Mouse (Mus musculus): ENCODE results near the gene Agbl4.
A peak's percentile ranks its signal among the peaks of the same experiment; 100 is the strongest.

The Agbl4 gene

DNA sequence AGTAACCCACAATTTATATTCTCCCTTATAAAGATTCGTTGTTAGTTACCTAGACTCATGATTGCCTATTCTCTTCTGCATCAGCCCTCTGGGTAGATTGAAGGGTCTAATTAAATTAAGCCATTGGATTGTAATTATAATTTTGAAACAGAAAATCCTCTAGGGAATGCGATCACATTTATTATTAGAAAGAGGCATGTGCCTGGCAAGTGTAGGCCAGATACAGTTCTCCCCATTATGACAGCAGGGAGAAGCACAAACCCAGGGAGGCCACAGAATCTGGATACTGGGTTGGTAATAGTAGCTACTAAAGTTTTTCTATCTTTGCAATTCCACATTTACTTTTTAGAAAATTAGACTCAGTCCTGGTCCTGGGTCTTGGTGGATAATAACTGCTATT lies 887.2 kb downstream of the Agbl4 start:
- DNase-seq: no peak

DNA sequence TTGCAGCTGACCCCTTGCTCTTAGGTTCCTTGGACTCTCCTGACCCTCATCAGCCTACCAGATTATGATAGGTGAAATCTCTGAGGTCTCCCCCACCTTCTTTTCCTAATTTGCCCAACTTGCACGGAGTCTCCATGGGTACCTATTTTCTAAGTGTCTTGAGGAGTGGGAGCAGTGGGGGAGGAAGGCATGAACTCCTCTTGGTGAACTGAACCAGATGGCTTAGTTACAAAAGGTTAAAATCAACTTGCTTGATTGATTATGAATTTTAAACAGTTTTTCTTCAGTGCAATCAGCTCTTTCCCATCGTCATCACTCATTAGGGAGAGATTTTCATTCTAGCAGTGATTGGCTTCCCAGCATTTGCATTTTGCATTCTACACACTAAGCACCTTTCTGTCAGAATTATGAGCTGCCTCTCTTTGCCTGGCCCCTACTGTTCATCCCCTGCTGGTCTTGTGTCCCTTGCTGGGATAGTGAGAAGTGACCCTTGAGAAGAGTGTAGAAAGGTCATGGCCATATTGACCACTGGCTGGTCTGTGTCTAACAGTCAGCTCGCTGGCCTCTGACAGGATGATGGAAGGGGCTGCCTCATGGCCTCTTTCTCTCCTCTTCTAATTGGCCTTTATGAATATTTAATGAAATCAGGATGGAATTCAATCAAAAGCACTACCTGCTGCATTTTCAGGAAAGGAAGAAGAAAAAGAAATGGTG lies 897.2 kb downstream of the Agbl4 start:
- DNase-seq: no peak

DNA sequence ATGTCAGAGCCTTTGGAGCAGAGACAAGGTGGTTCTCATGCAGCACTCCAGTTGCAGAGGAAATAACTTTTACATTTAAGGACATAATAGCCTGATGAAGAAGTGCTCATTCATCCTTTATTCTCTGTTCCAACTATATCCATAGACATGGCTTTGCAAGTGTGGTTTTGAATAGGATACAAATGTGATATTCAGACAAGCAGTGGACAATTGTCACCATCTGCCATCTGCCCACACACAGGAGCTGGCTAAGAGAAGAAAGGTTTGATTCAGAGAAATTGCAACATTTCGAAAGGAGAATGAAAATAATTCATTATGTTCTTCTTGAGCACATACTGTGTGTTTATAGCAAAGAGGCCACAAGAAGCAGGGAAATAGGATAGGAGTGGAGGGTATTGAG lies 909.1 kb downstream of the Agbl4 start:
- DNase-seq: no peak

DNA sequence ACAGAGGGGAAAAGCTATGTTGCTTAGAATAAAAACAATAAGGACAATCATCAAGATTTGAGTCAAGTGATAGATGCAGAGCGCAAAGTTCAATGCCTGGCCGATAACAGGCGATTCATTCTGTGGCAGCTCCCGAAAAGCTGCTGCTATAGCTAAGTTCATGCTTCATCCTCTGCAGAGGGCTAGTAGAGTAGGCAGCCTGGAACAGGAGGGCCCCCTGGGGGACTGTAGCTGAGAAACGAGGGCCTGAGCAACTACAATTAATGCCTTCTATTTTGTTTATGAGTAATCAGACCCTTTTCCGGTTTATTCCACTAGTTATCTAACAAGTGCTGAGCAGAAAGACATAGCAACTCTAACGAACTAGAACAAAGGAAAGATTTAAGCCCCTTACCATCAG lies 909.7 kb downstream of the Agbl4 start:
- no peak for DNase-seq

DNA sequence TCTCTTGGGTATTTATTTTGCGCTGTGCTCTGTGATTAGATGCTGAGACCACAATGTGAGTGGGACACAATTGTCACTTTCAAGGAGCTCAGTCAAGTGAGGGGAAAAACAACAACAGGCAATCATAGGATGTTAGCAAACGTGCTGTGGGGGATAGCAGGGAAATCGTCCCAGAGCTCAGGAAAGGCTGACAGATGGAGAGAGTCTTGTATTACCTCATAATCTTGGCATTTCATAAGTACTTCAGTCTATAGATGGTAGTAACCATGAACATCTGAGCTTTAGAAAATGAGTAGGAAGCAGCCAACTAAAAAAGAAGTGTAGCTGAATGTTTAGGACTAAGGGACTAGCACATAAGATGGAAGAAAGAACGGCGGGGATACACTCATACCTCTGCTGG lies 910.2 kb downstream of the Agbl4 start:
- DNase-seq: no peak

DNA sequence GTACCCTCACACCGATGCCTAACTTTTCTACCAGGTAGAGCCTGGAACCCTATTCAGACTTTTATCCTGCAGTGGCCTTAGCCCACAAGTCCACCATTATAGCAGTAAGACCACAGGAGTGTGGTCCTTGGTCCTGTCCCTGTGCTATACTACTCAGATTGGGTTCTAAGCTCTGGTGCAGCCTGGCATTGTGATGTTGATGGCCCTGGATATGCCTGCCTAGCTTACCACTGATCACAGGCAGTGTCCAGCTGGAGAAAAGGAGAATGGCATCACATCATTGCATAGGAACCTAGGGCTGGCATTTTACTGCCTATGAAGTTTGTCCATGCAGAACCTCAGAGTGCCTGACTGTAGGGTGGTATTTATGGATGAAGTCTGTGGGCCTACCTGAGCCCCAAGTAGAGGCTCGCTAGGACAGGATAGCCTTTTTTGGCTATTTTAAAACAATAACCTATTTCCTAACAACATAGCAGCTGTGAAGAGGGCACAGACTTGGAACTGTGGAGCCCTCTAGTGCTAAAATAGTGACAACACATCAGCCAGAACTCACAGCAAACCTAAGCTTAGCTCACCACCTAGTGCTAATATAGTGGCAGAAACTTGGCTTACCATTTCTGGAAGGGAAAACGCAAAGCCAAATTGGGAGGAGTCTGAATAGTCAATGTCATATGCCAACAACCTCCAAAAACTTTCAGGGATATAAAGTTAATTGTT lies 911.3 kb downstream of the Agbl4 start:
- no peak for DNase-seq

DNA sequence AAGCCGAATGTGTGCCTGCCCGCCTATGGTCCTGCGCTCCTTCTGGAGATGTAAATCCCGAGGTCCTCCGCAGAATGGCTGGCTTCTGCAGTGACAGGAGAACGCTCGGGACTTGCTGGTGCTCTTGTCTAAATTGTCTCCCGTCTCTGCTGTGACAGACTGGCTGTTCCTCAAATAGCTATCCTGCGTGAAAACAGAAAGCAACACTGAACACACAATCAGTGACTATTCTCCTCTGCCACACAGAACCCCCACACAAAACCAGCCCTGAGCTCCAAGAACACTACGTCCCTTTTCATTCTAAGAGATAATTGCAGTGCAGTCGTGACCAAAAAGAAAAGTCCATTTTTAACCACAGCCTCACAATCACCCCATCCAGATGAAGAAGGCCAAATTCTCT lies 929.6 kb downstream of the Agbl4 start:
- DNase-seq: no peak

DNA sequence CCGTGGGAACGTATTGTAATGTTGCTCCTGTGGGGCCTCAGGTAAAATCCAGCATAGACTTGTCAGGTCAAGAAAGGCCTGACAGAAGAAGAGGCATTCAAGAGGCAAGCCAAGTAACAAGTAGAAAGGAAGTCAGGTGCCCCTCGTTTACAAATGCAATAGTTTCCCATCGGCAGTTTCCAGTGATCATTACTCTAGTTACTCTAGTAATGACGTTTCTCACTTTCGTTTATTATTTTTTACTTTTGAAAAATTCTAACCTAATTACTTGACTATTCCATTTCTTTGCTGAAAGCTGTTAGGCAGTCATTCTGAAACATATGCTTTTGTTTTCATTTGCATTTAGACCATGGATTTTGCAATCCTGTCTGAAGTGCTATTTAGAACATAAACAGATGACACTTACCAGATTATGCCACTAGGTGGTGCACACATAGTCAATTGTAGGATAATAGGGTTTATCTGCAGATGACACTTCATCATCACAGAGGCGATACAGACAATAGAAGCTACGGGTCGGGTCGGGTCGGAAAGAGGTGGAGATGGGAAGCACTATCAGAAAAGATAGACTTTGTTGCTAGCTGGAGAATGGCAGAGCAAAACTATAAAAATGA lies 930.4 kb downstream of the Agbl4 start:
- peak; percentile 49 for DNase-seq

DNA sequence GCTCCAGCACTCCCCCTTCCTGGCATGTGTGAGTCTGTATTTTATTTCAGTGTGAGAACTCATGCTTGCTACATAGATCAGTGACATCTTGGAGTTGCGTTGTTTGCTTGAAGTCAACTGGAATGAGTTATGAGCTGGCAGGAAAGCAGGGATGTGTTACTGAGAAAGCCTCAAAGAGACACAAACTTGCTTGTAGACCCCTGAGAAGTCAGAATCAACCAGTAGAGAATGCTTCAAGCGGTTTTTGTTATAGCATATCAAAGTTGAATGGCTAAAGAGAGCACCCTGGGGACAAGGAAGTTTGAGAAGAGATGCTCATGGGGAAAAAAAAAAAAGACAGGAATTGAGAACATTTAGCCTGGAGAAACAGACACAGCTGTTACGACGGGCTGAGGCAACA lies 932.0 kb downstream of the Agbl4 start:
- DNase-seq: no peak

DNA sequence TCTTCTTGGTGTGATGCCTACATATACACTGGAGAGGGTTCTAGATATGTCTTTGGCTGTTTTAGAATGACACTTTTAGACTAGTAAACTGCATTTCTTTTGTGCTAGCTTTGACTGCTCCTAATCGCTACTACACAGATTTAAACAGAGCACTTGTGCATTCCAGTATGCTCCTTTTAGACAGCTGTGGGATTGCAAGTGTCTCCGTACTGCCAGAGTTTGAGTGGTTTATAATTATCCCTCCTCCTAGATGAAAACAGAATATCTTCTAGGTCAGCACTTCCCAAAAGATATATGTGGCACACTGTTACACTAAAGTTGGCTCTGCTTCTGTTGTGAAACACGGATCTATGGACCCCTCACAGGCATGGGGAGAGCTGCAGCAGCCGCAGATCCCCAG lies 935.4 kb downstream of the Agbl4 start:
- no peak for DNase-seq

DNA sequence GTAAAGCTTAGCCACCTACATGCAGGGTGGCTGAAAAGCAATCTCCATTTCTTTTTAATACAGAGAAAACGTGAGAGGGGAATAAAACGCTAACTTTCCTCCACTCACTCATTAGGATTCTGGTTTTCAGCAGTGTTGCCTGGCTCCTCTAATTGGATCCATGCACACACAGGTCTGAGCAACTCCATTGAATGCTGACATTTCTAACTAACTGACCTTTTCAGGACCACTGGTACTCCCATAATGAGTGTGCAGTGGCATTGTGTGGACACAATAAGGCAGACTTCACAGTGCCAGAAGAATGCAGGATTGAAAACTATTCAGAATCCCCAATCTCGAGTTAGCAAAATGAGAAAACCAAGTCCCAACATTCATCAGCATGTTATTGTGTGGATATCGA lies 952.5 kb downstream of the Agbl4 start:
- DNase-seq: no peak

DNA sequence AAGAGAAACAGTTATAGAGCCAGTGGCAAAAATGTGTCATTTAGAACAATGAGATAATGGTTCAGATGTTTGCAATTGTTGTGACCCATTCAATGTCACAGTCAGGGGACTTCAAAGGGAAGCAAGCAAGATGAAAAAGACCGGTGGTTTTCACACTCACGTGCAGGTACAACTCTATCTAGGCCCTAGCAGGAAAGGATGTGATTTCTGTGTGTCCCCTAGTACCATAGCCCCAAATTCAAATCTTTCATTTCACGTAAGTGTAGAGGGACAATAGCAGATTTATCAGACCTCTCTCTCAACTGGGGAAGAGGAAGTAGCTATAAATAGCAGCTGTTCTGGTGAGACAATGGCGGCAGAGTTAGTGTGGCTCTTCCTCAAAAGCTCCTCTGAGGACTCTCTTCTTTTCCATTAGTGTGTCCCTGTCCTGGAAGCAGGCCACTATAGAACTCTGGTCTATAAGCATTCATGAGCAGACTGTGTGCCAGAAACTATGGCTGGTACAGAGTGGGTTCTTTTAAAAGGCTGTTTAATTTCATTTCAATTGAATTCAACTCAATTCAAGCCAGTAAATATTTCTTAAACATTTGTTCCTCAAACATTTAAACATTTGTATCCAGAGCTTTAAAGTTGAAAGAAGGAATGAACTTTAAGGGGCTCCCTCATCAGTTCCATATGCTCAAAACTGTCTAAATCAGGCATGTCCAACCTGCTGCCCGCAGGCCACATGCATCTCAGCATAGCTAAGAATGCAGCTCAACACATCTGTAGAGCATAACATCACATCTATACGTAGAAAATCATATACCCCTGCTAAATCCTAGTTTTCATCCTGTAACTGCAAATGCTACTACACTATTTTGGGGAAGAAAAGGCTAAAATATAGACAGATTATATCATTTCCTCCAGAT lies 953.4 kb downstream of the Agbl4 start:
- DNase-seq: no peak

DNA sequence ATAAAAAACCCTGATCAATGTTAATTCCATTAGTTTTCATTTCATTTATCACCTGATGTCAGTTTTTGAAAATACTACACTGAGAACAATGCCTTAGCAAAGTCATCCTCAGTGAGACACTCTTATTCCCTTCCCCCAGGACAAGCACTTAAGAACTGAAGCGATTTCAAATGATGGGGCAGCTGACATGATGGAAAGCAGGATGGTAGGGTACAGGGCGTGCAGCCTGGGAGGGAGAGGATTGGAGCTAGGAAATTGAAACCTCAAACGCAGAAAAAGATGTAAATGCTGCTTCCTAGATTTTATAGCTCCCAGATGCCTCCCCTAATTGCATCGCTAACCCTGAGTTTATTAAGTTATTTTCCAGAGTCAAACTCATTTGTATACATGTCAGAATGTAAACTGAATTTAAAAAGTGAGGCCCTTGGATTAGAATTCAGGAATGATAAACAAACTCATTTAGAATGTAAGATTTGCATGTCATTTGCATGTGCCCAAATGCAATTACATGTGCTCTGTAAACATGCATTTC lies 959.2 kb downstream of the Agbl4 start:
- no peak for DNase-seq

DNA sequence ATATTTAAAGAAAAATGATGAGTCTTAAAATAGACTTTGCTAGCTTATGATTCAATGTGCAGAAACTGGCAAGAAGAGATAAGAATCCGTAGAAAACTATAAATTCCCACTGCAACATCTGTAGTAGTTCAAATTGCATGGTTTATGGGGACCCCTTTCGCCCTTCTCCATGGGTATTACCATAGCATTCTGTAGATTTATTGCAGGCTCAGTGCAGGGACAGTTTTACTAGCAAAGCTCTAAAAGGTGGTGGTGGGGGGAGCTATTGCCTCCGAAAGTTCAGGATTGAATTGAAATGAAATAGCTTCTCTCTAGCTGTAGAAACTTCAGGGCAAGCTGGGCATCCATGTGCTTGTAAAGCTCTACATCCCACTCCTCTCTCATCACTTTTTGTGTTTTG lies 959.7 kb downstream of the Agbl4 start:
- no peak for DNase-seq

DNA sequence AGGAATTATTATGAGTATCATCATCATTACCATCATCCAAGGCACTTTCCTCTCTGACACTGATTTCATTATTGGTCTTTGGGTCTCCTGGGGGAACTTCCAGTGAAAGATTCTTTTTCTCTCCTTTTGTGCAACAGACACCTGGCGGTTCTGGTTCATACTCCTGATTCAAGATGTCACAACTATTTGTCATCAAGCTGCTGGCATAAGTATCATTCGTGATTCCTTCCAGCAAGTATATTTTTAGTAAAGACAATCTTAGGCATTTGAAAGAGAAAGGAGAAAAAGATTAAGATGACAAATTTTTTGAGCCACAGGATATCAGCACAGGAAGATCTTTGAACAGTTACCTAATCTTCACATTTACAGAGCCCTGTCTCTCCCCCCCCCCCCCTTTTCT lies 966.7 kb downstream of the Agbl4 start:
- DNase-seq: no peak

DNA sequence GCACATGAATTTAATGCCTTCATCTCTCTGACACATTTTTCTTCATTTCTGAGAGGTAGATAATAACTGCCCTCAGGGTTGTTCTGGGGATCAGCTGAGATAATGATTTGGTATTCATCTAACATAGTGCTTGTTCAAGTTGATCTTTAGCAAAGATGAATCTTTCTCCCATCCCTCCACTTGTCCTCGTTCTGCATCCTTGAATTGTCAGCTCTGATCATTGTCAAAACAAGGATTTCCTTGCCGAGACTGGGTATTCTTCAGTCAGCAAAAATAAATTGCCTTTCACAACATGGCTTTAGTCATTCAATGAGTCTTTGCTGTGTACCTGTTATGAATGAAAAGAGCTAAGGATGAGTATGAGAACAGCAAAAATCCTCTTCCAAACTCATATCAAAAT lies 970.3 kb downstream of the Agbl4 start:
- no peak for DNase-seq

DNA sequence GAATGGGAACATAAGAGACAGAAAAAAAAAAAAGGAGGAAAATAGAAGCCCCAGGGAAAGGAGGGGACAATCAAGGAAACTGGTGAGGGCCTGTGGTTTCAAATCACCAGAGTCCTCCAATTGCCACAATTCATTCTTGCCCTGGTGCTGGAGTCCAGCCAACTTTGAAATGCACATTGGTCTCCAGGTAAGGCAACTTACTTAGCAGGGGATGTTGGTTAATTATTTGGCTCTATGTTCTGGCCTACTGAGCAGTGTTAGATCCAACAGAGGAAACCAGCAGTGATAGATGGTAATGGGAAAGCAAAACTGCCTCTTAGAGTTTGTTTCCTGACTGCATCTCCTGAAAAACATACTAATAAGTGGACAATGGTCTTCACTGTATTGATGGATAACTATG lies 979.7 kb downstream of the Agbl4 start:
- peak; percentile 65 for DNase-seq

DNA sequence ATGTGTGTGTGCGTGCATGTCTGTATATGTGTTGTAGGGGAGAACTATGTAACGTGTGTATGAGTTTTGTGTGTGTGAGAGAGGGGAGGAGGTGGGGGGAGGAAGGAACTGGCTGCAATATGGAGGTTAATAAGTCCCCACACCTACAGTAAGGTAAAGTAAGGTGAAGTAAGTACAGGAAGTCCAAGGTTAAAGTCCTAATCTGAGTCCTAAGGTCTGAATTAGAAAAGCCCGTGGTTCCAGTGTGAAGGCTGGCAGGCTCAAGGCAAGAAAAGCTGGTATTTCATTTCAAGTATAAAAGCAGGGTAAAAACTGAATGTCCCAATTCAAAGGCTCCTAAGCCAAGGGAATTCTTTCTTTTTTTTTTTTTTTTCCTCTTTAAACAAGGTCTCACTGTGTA lies 980.6 kb downstream of the Agbl4 start:
- no peak for DNase-seq

DNA sequence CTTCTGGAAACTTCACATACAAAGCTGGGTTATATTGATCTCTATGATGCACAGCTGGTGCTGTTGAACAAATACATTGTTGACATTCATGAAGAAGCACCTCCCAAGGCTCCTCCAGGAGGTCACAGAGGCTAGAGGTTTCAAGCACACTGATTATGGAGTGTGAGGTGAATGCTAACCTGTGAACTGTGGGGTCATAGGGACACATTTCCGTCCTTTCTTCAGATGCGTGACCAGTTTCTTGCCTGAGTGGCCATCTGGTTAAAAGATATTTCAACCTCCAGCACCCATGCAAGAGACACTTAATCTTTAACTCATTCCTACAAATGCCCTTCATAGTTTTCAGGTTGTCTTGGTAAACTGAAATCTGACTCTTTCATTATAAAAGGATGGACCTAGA lies 985.6 kb downstream of the Agbl4 start:
- peak; percentile 15 for DNase-seq

DNA sequence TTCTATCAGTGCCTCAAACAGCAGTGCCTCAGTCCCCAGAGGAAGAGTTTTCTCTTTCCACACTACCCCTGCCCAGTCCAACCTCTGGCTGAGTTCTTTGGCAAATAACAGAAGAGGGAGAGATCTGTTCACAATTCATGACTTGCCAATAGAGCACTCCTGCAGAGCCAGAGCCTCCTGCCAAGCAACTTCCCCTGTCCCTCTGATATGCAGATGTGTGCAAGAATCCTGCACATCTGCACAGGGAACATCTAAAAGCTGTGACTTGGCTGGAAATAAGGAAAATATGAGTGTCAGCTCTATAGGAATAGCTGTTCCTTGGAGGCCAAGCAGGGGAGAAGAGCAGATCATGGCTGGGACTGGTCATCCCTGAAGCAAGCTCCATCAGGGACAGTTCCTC lies 993.3 kb downstream of the Agbl4 start:
- no peak for DNase-seq

DNA sequence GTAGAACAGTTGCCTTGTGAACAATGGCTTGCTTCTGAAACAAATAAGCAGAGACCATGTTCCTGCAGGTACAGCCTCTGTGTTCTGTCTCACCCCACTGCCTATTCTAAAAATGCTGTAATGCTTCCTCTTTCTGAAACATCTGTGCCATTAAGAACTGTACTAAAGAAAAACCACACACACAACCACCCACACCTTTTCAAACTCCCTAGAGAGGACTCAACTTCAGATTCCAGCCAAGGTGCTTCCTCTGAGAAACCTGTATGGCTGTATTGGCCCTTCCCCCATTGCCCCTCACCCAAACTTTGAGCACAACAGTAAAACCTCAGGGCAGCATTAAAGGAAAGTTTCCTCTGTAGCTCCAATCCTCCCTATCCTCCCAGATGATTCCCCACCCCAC lies 1002.3 kb downstream of the Agbl4 start:
- no peak for DNase-seq

DNA sequence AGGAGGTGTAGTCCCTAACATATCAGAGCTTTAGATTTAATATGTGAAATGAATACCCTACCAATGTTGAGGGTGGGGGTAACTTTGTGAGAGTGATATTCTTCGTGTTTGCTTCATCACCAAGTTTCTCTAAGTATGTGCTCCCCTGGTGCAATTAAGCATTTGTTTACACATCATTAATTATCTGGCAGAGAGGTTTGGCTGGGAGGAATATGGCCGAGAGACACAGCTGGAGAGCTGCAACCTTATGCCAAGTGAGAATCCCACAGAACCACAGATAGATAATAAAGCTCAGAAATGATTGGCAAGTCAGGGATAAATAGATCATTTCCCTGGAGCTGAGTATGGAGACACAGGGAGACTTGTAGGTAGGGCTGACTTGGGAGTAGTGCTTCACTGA lies 1003.2 kb downstream of the Agbl4 start:
- no peak for DNase-seq

DNA sequence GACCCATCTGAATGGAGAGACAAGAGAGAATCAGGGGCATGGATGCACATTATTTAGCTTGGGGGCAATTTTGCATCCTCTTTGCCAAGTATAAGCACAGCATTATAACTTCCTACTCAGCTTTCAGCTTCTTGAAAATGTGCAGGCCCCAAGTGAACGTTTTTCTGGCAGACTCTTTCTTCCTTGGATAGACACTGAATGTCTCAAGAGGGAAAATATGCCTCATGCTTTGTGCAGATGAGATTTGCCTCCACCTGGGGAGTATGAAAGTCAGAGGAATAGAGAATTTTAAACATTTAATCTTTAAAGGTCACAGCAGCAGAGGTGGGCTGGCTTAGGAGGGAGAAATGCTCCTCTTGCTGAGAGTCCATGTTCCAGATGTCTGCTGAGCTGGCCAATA lies 1005.8 kb downstream of the Agbl4 start:
- DNase-seq: no peak
